Mouse (Mus musculus): Measurements from ENCODE around the gene Ascc1.

DNA sequence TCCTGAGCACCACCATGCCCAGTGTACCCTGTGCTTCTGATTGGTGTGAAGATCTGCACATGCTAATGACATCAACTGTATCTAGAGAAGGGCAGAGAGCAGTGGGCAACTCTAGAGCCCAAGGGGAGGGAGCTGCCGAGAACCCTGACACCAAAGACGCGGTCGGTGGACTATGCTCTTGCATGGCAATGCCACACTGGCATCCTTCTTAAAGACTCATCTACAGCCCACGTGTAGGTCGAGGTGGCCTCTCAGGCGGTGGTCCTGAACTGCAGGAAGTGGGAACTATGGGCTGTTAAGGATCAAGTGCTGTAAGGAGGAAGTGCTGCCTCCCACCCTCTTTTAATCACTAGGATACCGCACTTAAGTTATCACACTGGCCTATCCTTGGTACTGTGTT lies 10.6 kb upstream of the Ascc1 start:
- TF ChIP-seq EP300 (IDR thresholded peaks at IDR 0.05) (no peak), CTCF (IDR thresholded peaks at IDR 0.05) (no peak)

Data from lung, postnatal 0 days (tissue).